Mouse (Mus musculus): ENCODE data around the gene Sap25.

- TF ChIP-seq POLR2A (IDR thresholded peaks at IDR 0.05; ENCODE audit: borderline replicate concordance, insufficient read depth, low read length) (no peak), CTCF (IDR thresholded peaks at IDR 0.05; ENCODE audit: borderline replicate concordance, insufficient read depth, low read depth, low read length) (no peak)
These were observed 29.9 kb upstream of the Sap25 start for GRCm38 (mm10) chr5:137611245-137611602.

Measured in cerebellum, adult 2 months (tissue).